Mouse (Mus musculus): ENCODE data around the gene Cobl. TPM values are rescaled to one million over a fixed set of nuclear protein-coding genes. Genes with fewer than 3 reads are reported as not detected.

Gene Cobl
- total and polyA plus RNA-seq, 2 experiments from 2014 or later, result 11.4 to 17.8 TPM

GRCm38 (mm10) chr11:12309423-12310023 lies 155.2 kb downstream of the Cobl start:
- no peak for ATAC-seq
- no peaks in the 10 kb centered on the region for H3K4me1 ChIP-seq (ENCODE audit: insufficient read depth, low read length)
- no peak overlapping the region for H3K4me3 ChIP-seq (ENCODE audit: low read length)
- WGBS, result 73% methylated on average over 3 of the region's 3 CpGs
- H3K4me2 ChIP-seq (ENCODE audit: low read depth, low read length), result no peak overlapping the region
- H3K9ac ChIP-seq (replicated peaks; ENCODE audit: low read length), result no peak overlapping the region
- no peaks in the 10 kb centered on the region for H3K27me3 ChIP-seq (ENCODE audit: insufficient read depth, low read length)
- no peak overlapping the region for H3K27ac ChIP-seq
- no peak for TF ChIP-seq CTCF (IDR thresholded peaks at IDR 0.05; ENCODE audit: low read depth)
- DNase-seq (ENCODE audit: low spot score), result no peak
- no peaks in the 10 kb centered on the region for H3K9me3 ChIP-seq (ENCODE audit: low read length)
- H3K36me3 ChIP-seq (ENCODE audit: insufficient read depth, low read length), result no peaks in the 10 kb centered on the region

- 71% methylated on average over 3 of the region's 3 CpGs for WGBS
- H3K4me1 ChIP-seq (ENCODE audit: insufficient read depth, low read length), result no peaks in the 10 kb centered on the region
- H3K4me2 ChIP-seq (ENCODE audit: low read depth, low read length), result no peak overlapping the region
- no peak overlapping the region for H3K4me3 ChIP-seq (ENCODE audit: low read length)
- no peaks in the 10 kb centered on the region for H3K36me3 ChIP-seq (ENCODE audit: insufficient read depth, low read length)
- no peaks in the 10 kb centered on the region for H3K27me3 ChIP-seq (ENCODE audit: insufficient read depth, low read length)
- no peak overlapping the region for H3K27ac ChIP-seq
- DNase-seq (ENCODE audit: low spot score), result no peak
- no peaks in the 10 kb centered on the region for H3K9me3 ChIP-seq (ENCODE audit: low read length)
- H3K9ac ChIP-seq (replicated peaks; ENCODE audit: low read length), result no peak overlapping the region
- no peak for TF ChIP-seq CTCF (IDR thresholded peaks at IDR 0.05; ENCODE audit: low read depth)
- no peak for ATAC-seq
These were observed 159.9 kb downstream of the Cobl start for GRCm38 (mm10) chr11:12304879-12305278.

- Histone ChIP-seq H3K27me3 (ENCODE audit: insufficient read depth, low read length) (no peaks in the 10 kb centered on the region), H3K9me3 (ENCODE audit: low read length) (no peaks in the 10 kb centered on the region), H3K36me3 (ENCODE audit: insufficient read depth, low read length) (no peaks in the 10 kb centered on the region), H3K4me3 (ENCODE audit: low read length) (no peak overlapping the region), H3K4me1 (ENCODE audit: insufficient read depth, low read length) (no peaks in the 10 kb centered on the region), H3K4me2 (ENCODE audit: low read depth, low read length) (no peak overlapping the region), H3K27ac (peak overlapping the region; percentile 51), H3K9ac (replicated peaks; ENCODE audit: low read length) (no peak overlapping the region)
- no peak for TF ChIP-seq CTCF (IDR thresholded peaks at IDR 0.05; ENCODE audit: low read depth)
- DNase-seq (ENCODE audit: low spot score) (peak; percentile 39), ATAC-seq (peak; percentile 69; the same call in 1 of the 2 replicates)
- 32% methylated on average over 5 of the region's 5 CpGs for WGBS
These were observed 164.9 kb downstream of the Cobl start for GRCm38 (mm10) chr11:12299701-12300446.

- no peak overlapping the region for H3K4me3 ChIP-seq (ENCODE audit: low read length)
- no peak for TF ChIP-seq CTCF (IDR thresholded peaks at IDR 0.05; ENCODE audit: low read depth)
- no peaks in the 10 kb centered on the region for H3K9me3 ChIP-seq (ENCODE audit: low read length)
- H3K4me2 ChIP-seq (ENCODE audit: low read depth, low read length), result no peak overlapping the region
- WGBS, result 28% methylated on average over 3 of the region's 3 CpGs
- H3K4me1 ChIP-seq (ENCODE audit: insufficient read depth, low read length), result no peaks in the 10 kb centered on the region
- ATAC-seq (no peak), DNase-seq (ENCODE audit: low spot score) (no peak)
- H3K9ac ChIP-seq (replicated peaks; ENCODE audit: low read length), result no peak overlapping the region
- H3K36me3 ChIP-seq (ENCODE audit: insufficient read depth, low read length), result no peaks in the 10 kb centered on the region
- H3K27ac ChIP-seq, result no peak overlapping the region
- H3K27me3 ChIP-seq (ENCODE audit: insufficient read depth, low read length), result no peaks in the 10 kb centered on the region
These were observed 173.2 kb downstream of the Cobl start for GRCm38 (mm10) chr11:12291654-12291935.

- no peaks in the 10 kb centered on the region for H3K27me3 ChIP-seq (ENCODE audit: insufficient read depth, low read length)
- no peaks in the 10 kb centered on the region for H3K9me3 ChIP-seq (ENCODE audit: low read length)
- H3K36me3 ChIP-seq (ENCODE audit: insufficient read depth, low read length), result no peaks in the 10 kb centered on the region
- H3K9ac ChIP-seq (replicated peaks; ENCODE audit: low read length), result no peak overlapping the region
- no peak overlapping the region for H3K27ac ChIP-seq
- H3K4me1 ChIP-seq (ENCODE audit: insufficient read depth, low read length), result no peaks in the 10 kb centered on the region
- H3K4me3 ChIP-seq (ENCODE audit: low read length), result no peak overlapping the region
- ATAC-seq, result peak; percentile 85
- DNase-seq (ENCODE audit: low spot score), result peak; percentile 94
- H3K4me2 ChIP-seq (ENCODE audit: low read depth, low read length), result no peak overlapping the region
- peak; percentile 88 for TF ChIP-seq CTCF (IDR thresholded peaks at IDR 0.05; ENCODE audit: low read depth)
- 40% methylated on average over 7 of the region's 7 CpGs for WGBS
These were observed 173.7 kb downstream of the Cobl start for GRCm38 (mm10) chr11:12290911-12291653.

GRCm38 (mm10) chr11:12285319-12286021 lies 179.3 kb downstream of the Cobl start:
- H3K4me3 ChIP-seq (ENCODE audit: low read length), result no peak overlapping the region
- H3K27me3 ChIP-seq (ENCODE audit: insufficient read depth, low read length), result no peaks in the 10 kb centered on the region
- WGBS, result 90% methylated on average over 4 of the region's 4 CpGs
- H3K36me3 ChIP-seq (ENCODE audit: insufficient read depth, low read length), result no peaks in the 10 kb centered on the region
- no peaks in the 10 kb centered on the region for H3K9me3 ChIP-seq (ENCODE audit: low read length)
- H3K4me2 ChIP-seq (ENCODE audit: low read depth, low read length), result no peak overlapping the region
- no peak overlapping the region for H3K27ac ChIP-seq
- no peak for TF ChIP-seq CTCF (IDR thresholded peaks at IDR 0.05; ENCODE audit: low read depth)
- no peak overlapping the region for H3K9ac ChIP-seq (replicated peaks; ENCODE audit: low read length)
- ATAC-seq (no peak), DNase-seq (ENCODE audit: low spot score) (no peak)
- no peaks in the 10 kb centered on the region for H3K4me1 ChIP-seq (ENCODE audit: insufficient read depth, low read length)
